Comparison of ENCODE assay signal across 26 mouse cellular contexts in genomic region chr13:90497573-90497972, GRCm38 (mm10).
"Had no signal": no experiment of that assay in that cellular context is flagged by ENCODE, and none has a peak within 500 bp of the region (broad histone marks: within the 10 kb centered on the region; RNA-seq: fewer than 3 reads in every experiment).

No protein-coding gene starts in this region.

- ATAC-seq: hindbrain, postnatal 0 days; liver, embryonic 12.5 days had no signal

- H3K27me3 ChIP-seq: heart, embryonic 13.5 days; heart, embryonic 15.5 days; hindbrain, embryonic 13.5 days; hindbrain, embryonic 15.5 days; kidney, embryonic 15.5 days; limb, embryonic 12.5 days; liver, embryonic 12.5 days had no signal

- H3K9me3 ChIP-seq: heart, embryonic 13.5 days; heart, embryonic 15.5 days; hindbrain, embryonic 13.5 days; hindbrain, embryonic 15.5 days; kidney, embryonic 15.5 days; limb, embryonic 12.5 days; liver, embryonic 12.5 days had no signal

- DNase-seq: gastrocnemius, postnatal 14 days; gastrocnemius, postnatal 36 days; heart, adult 11 months; heart, adult 2 months; heart, postnatal 14 days; heart, postnatal 36 days; kidney, adult 11 months; kidney, adult 2 months; kidney, adult 9 months; kidney, postnatal 14 days; kidney, postnatal 36 days; layer of hippocampus, adult 9-11 months; layer of hippocampus, postnatal 36 days; left cerebral cortex, postnatal 4 days; lung, adult 18-20 months had no signal

- H3K27ac ChIP-seq: heart, adult 2 months; heart, embryonic 13.5 days; heart, embryonic 15.5 days; hindbrain, embryonic 13.5 days; hindbrain, embryonic 15.5 days; hindbrain, postnatal 0 days; kidney, embryonic 15.5 days; kidney, postnatal 0 days; limb, embryonic 12.5 days; liver, embryonic 12.5 days; liver, embryonic 14.5 days had no signal

- H3K4me2 ChIP-seq: heart, embryonic 11.5 days; heart, embryonic 13.5 days; heart, embryonic 15.5 days; hindbrain, embryonic 13.5 days; hindbrain, embryonic 15.5 days; kidney, embryonic 15.5 days; limb, embryonic 12.5 days; liver, embryonic 12.5 days had no signal

- H3K4me1 ChIP-seq: heart, embryonic 13.5 days; heart, embryonic 15.5 days; hindbrain, embryonic 13.5 days; hindbrain, embryonic 15.5 days; liver, embryonic 12.5 days had no signal

- H3K9ac ChIP-seq: heart, embryonic 13.5 days; heart, embryonic 15.5 days; hindbrain, embryonic 13.5 days; hindbrain, embryonic 15.5 days; kidney, embryonic 15.5 days; limb, embryonic 12.5 days; liver, embryonic 12.5 days; liver, embryonic 14.5 days had no signal

- H3K36me3 ChIP-seq: heart, embryonic 13.5 days; heart, embryonic 15.5 days; hindbrain, embryonic 13.5 days; hindbrain, embryonic 15.5 days; kidney, embryonic 15.5 days; limb, embryonic 12.5 days; liver, embryonic 12.5 days had no signal

- H3K4me3 ChIP-seq: heart, adult 2 months; heart, embryonic 13.5 days; heart, embryonic 15.5 days; hindbrain, embryonic 13.5 days; hindbrain, embryonic 15.5 days; kidney, embryonic 15.5 days; limb, embryonic 12.5 days; liver, embryonic 12.5 days had no signal
